Mouse (Mus musculus) bone marrow macrophage, adult 2 months (primary cell): ENCODE data around the gene Smim24.

Experiments
- CTCF ChIP-seq: IDR thresholded peaks from 2 replicates; pipeline ENCODE4 v1.5.1; 2012; ENCODE audit warnings: low read depth, mild to moderate bottlenecking, low read length, moderate library complexity
- POLR2A ChIP-seq: IDR thresholded peaks from 2 replicates; pipeline ENCODE4 v1.6.1; 2012; ENCODE audit warnings: mild to moderate bottlenecking, low read depth, low read length, borderline replicate concordance

DNA sequence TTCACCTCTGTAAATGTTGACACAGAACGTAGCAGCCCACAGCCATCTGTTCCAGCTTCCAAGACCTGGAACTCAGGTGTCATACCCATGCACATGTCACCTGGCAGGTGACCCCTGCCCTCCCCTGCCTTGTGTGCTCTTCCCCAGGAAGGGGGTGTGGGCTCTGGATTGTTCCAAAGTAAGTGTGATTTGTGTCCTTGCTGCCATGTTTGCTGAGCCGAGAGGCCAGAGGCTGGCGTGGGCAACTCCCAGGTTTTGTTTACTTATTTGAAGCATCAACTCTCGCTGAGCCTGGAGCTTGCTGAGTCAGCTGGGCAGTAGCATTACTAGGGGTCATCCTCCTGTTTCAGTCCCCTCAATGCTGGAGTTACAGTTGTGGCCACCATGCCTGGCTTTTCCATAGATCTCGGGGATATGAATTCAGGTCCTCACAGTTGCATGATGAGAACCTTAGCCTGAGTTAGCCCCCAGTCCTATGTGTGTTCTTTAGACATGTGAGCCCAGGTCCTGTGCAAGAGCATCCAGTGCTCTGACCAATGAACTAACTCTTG lies 4.3 kb upstream of the Smim24 start, which contains the start of gene Gm48552:
- TF ChIP-seq CTCF (no peak), POLR2A (no peak)
